Mouse (Mus musculus) C3H10T1/2 (cell line): Measurements from ENCODE around the gene Hsh2d. TPM values are rescaled to one million over a fixed set of nuclear protein-coding genes. Genes with fewer than 3 reads are reported as not detected.

Source experiments
- polyA plus RNA-seq, 2 experiments: library from polyadenylated mRNA; unstranded; fragments of >200 nt; fragmentation: generic; extraction: Trizol; gene quantifications; one replicate each; pipeline ENCODE4 v1.2.1; 2012; ENCODE audit warnings: missing spikeins in 2 of 2

The Hsh2d gene
- polyA plus RNA-seq = under 1 TPM in 1 of 2 experiments, not detected in 1; 0.14 TPM

GRCm38 (mm10) chr8:72189417-72190214, at the start of gene Hsh2d:
TSS of gene Hsh2d (plus strand) at chr8:72189638.

DNA sequence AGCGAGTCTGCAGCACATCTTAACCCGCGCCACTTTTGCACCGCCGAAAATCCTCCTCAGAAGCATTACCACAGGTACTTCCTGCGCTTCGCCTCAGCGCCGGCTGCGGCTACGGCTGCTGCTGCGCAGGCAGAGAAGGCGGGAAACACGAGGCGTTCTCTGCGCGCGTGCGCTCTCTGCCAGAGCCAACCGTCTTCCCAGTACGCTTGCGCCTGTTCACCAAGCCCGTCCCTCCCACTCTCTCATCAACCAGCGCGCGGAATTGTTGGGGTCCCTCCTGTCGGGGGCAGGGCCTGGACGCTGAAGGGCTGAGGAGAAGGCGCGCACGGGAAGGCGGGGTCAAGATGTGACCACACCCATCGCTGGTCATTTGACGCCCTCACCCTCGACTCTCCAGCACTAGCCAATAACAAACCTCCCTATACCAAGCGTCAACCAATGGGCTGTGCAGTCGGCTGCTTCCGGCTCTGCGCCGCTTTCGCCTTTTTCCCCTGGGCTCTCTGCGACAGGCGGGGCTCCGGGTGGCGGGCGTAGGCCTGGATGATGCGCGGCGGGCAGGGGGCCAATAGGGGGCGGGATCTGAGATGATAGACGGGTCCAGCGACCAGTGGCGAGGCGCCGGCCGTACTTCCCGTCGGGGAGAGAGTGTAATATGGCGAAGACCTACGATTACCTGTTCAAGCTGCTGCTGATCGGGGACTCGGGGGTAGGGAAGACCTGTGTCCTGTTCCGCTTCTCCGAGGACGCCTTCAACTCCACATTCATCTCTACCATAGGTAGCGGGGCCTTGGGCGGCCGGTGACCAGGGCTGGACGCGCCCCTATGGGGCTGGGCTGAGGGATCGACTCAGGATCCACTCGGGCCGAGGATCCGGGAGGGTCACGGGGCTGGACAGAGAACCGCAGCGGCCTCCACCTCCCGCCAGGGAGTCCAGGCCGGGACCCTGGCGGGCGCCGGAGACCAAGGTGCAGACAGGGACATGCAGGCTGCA, 28.4 kb upstream of the Hsh2d start, which contains the start of gene Rab8a:
Rab8a (plus strand) TSS at position 494 of the 991 bp plus-strand sequence.

GRCm38 (mm10) chr8:72212751-72213150, 23.3 kb downstream of the Hsh2d start, which contains the start of gene Cib3:
TSS of gene Cib3 (minus strand) at chr8:72212837.

GRCm38 (mm10) chr8:72213536-72213935, 24.1 kb downstream of the Hsh2d start, which contains the start of gene Gm11034:
TSS of gene Gm11034 (minus strand) at chr8:72213636.

DNA sequence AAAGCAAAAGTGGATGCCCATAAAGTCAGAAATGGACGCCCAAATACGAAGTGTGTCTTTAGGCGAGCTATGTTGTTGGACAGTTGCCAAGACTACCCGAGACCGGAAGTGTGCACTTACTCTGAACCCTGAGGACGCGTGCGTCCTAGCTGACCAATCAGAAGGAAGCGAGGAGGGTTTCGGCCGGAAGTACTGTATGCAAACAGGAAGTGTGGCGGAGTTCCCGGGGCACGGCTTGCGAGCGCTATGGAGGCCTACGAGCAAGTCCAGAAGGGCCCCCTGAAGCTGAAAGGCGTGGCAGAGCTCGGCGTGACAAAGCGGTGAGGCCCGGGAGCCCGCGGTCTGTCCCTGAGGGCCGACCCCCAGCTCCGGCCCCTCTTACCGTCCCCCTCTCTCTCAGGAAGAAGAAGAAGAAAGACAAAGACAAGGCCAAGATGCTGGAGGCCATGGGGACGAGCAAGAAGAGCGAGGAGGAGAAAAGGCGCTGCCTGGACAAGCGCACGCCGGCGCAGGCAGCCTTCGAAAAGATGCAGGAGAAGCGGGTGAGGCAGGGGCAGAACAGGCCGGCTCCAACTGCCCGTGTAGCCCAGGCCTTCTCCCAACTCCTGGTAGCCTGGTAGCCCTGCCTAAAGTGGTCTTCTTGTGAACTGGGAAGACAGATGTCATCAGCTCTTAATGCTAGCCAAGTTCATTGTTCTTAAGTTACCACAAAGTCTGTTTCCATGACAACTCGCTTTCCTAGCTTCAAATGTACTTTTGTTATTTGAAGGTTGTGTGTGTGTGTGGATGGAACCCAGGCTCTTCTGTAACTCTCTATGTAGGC, 30.3 kb downstream of the Hsh2d start, which contains the start of gene Fam32a:
Fam32a (plus strand) TSS at position 190 of the 823 bp plus-strand sequence.

GRCm38 (mm10) chr8:72239499-72240402, 50.3 kb downstream of the Hsh2d start, which contains the start of gene Ap1m1:
TSS of gene Ap1m1 (plus strand) at chr8:72240018.

Other genes with a start within 250 kb of the Hsh2d start
- gene Zfp961, start 238.6 kb upstream of the Hsh2d start, polyA plus RNA-seq = 1 to 10 TPM in 1 of 2 experiments, under 1 TPM in 1; 0.63 to 1.8 TPM
- gene Cyp4f18, start 180.0 kb upstream of the Hsh2d start, polyA plus RNA-seq = not detected
- not detected for gene Olfr372, start 148.4 kb upstream of the Hsh2d start, polyA plus RNA-seq
- under 1 TPM in 1 of 2 experiments, not detected in 1; 0.01 TPM for gene Olfr373, start 106.5 kb upstream of the Hsh2d start, polyA plus RNA-seq
- gene Olfr374, start 82.6 kb upstream of the Hsh2d start, polyA plus RNA-seq = not detected
- gene Tpm4, start 54.7 kb upstream of the Hsh2d start, polyA plus RNA-seq = 100 to 1,000 TPM in 1 of 2 experiments, 10 to 100 TPM in 1; 37.0 to 111 TPM
- 10 to 100 TPM; 40.0 to 89.0 TPM for gene Rab8a, start 28.4 kb upstream of the Hsh2d start, polyA plus RNA-seq
- under 1 TPM in 1 of 2 experiments, not detected in 1; 0.24 TPM for gene Cib3, start 23.2 kb downstream of the Hsh2d start, polyA plus RNA-seq
- gene Gm11034, start 24.0 kb downstream of the Hsh2d start, polyA plus RNA-seq = not detected
- 10 to 100 TPM; 15.2 to 63.8 TPM for gene Fam32a, start 30.1 kb downstream of the Hsh2d start, polyA plus RNA-seq
- gene Ap1m1, start 50.4 kb downstream of the Hsh2d start, polyA plus RNA-seq = 10 to 100 TPM; 61.9 to 72.3 TPM
- 100 to 1,000 TPM in 1 of 2 experiments, 10 to 100 TPM in 1; 26.6 to 220 TPM for gene Gm10282, start 115.6 kb downstream of the Hsh2d start, polyA plus RNA-seq
- 10 to 100 TPM in 1 of 2 experiments, 1 to 10 TPM in 1; 7.8 to 18.1 TPM for gene Klf2, start 129.4 kb downstream of the Hsh2d start, polyA plus RNA-seq
- 10 to 100 TPM in 1 of 2 experiments, 1 to 10 TPM in 1; 9.0 to 33.7 TPM for gene Eps15l1, start 231.8 kb downstream of the Hsh2d start, polyA plus RNA-seq